Mouse (Mus musculus) left cerebral cortex, postnatal 36 days (tissue): Measurements from ENCODE around the gene Prom1. TPM values are rescaled to one million over a fixed set of nuclear protein-coding genes. Genes with fewer than 3 reads are reported as not detected.
A peak's percentile ranks its signal among the peaks of the same experiment; 100 is the strongest.
"Not testable (repeated sequence)": the region's sequence is repeated elsewhere in the genome, so short reads cannot be mapped to it uniquely, and the experiment has no call there.

Source experiments
- DNase-seq, 2 experiments: peaks; one replicate each; pipeline ENCODE4 v3.0.0; 2021 to 2022; ENCODE audit warnings: low spot score in 2 of 2, mixed read lengths in 1 of 2
- intact Hi-C: fragments of 180-260 bp; cut with DNase I; formaldehyde crosslinking; loops from one replicate; pipeline ENCODE4 v1.15.1; 2025
- total RNA-seq, 2 experiments: library from RNA; stranded (reverse); gene quantifications; 2 replicates each; pipeline ENCODE4 v1.2.3; 2021

Prom1 gene
- total RNA-seq, result 10 to 100 TPM; 23.6 to 24.2 TPM

- no peak for DNase-seq
- intact Hi-C loops, result no loop called here
Measured at GRCm38 (mm10) chr5:44101231-44102110, at the start of gene Prom1. Gene Prom1, minus strand, starts transcription at chr5:44102032.

- intact Hi-C loops, result no loop called here
- DNase-seq, result peak in 1 of 2 experiments; percentile 12
Measured at GRCm38 (mm10) chr5:44147732-44148131, 45.9 kb upstream of the Prom1 start.

- DNase-seq, result no peak
- intact Hi-C loops, result no loop called here
Measured at GRCm38 (mm10) chr5:44146437-44147332, 44.9 kb upstream of the Prom1 start.

GRCm38 (mm10) chr5:44143467-44144235, 41.8 kb upstream of the Prom1 start:
- no peak for DNase-seq
- intact Hi-C loops, result no loop called here

- DNase-seq, result no peak
- intact Hi-C loops, result no loop called here
Measured at GRCm38 (mm10) chr5:44127487-44127886, 25.7 kb upstream of the Prom1 start.

- intact Hi-C loops, DNase-seq: not testable (repeated sequence)
Measured at GRCm38 (mm10) chr5:44126574-44126973, 24.7 kb upstream of the Prom1 start.

- intact Hi-C loops, result no loop called here
- no peak for DNase-seq
Measured at GRCm38 (mm10) chr5:44121390-44121789, 19.6 kb upstream of the Prom1 start.

- intact Hi-C loops, result no loop called here
- no peak for DNase-seq
Measured at GRCm38 (mm10) chr5:44113138-44113537, 11.3 kb upstream of the Prom1 start.

GRCm38 (mm10) chr5:44109121-44109520, 7.3 kb upstream of the Prom1 start:
- DNase-seq, result no peak
- intact Hi-C loops, result no loop called here

GRCm38 (mm10) chr5:44108125-44108524, 6.3 kb upstream of the Prom1 start:
- no peak for DNase-seq
- intact Hi-C loops, result no loop called here

- intact Hi-C loops, result no loop called here
- DNase-seq, result no peak
Measured at GRCm38 (mm10) chr5:44105192-44105591, 3.4 kb upstream of the Prom1 start.

- intact Hi-C loops, result no loop called here
- no peak for DNase-seq
Measured at GRCm38 (mm10) chr5:44104686-44105085, 2.9 kb upstream of the Prom1 start.

- intact Hi-C loops, result no loop called here
- no peak for DNase-seq
Measured at GRCm38 (mm10) chr5:44104120-44104519, 2.3 kb upstream of the Prom1 start.

- DNase-seq, result no peak
- intact Hi-C loops, result no loop called here
Measured at GRCm38 (mm10) chr5:44103121-44103520, 1.3 kb upstream of the Prom1 start.

- peak; percentile 13 for DNase-seq
- intact Hi-C loops, result no loop called here
Measured at GRCm38 (mm10) chr5:44100544-44101230, 1.1 kb downstream of the Prom1 start.

GRCm38 (mm10) chr5:44100187-44100543, 1.7 kb downstream of the Prom1 start:
- DNase-seq, result no peak
- intact Hi-C loops, result no loop called here

GRCm38 (mm10) chr5:44096996-44097395, 4.8 kb downstream of the Prom1 start:
- intact Hi-C loops, result loop anchor here (5.0 kb wide), 1 partner anchor 35 kb away; no protein-coding TSS in a partner anchor
- no peak for DNase-seq

GRCm38 (mm10) chr5:44096106-44096505, 5.7 kb downstream of the Prom1 start:
- intact Hi-C loops, result loop anchor here (5.0 kb wide), 1 partner anchor 34 kb away; no protein-coding TSS in a partner anchor
- DNase-seq, result no peak

- intact Hi-C loops, result loop anchor here (5.0 kb wide), 1 partner anchor 33 kb away; no protein-coding TSS in a partner anchor
- DNase-seq, result no peak
Measured at GRCm38 (mm10) chr5:44095697-44096096, 6.1 kb downstream of the Prom1 start.
